Mouse (Mus musculus) erythroblast, embryonic 14.5 days (primary cell): Measurements from ENCODE around the gene Wdr44.

Experiments used
- GATA1 ChIP-seq: IDR thresholded peaks from 2 replicates; pipeline ENCODE4 v1.6.1; 2012; ENCODE audit warnings: low read length, inconsistent platforms, mixed read lengths
- TAL1 ChIP-seq: IDR thresholded peaks from 3 replicates; pipeline ENCODE4 v1.6.1; 2012; ENCODE audit warnings: low read length, inconsistent platforms, mixed read lengths

DNA sequence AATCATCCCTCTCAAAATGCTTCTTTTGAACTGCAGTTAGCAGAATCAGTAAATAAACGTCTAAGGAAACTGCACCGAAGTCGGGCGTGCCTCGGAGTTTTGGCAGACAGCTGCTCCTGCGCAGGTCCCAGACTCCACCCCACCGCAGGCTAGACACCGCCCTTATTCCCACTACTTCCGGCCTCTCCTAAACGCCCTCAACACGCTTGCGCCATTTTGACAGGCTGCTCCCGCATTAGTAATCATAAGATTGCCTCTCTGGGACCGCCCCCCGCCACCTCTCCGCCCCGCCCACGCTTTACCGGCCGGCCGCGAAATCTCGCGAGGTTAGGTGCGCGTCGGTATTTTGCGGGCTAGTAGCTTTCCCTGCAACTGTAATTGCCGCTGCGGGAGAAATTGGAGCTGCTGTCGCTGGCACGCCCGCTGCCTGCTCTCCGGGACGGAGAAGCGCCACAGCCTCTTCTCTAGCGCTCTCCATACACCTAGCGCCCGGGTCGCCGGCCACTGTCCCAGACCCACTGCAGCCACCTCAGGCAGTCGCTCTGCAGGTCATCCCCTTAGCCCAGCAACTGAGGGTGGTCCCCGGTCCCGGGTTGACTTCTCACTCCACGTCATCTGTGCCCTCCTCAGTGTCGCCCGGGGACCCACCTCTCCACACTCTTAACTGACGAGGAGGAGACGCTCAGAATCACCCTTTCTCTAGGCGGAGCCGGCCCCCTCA lies at the start of gene Wdr44:
- no peak for TF ChIP-seq TAL1
- TF ChIP-seq GATA1 = no peak
